Mouse (Mus musculus): ENCODE measurements around the gene Nvl. TPM values are rescaled to one million over a fixed set of nuclear protein-coding genes. Genes with fewer than 3 reads are reported as not detected.

Gene Nvl
- polyA plus RNA-seq, 1 experiment from 2014 or later = 33.0 TPM

DNA sequence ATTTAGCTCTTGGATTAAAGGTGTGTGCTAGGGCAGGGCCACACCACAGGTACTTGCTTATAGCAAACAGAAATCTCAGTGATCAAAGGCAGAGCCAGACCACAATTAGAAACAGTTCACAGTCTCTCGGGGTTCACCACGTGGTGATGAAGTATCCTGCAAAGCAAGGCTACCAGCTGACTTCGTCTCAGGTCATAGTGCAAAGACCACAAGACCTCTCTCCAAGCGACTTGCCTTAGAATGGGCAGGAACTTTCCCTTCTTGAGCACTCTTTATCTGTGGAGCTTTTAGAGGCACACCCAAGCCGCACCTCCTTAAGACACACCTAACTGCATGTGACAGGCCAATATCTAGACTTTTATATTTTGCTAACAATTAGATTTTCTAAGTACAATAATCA, 4.5 kb upstream of the Nvl start:
- Histone ChIP-seq H3K4me1 (replicated peaks; ENCODE audit: control insufficient read depth, insufficient read depth, low read length) (peaks cover 14% of the 10 kb centered on the region), H3K4me3 (ENCODE audit: low read length) (no peak overlapping the region), H3K9ac (ENCODE audit: low read length) (no peak overlapping the region), H3K4me2 (ENCODE audit: low read depth, low read length) (no peak overlapping the region), H3K9me3 (ENCODE audit: control insufficient read depth, low read length) (no peaks in the 10 kb centered on the region), H3K27ac (ENCODE audit: low read length) (no peak overlapping the region), H3K27me3 (ENCODE audit: control insufficient read depth, insufficient read depth, low read depth, low read length) (no peaks in the 10 kb centered on the region), H3K36me3 (ENCODE audit: control insufficient read depth, insufficient read depth, low read length) (no peaks in the 10 kb centered on the region)
- WGBS = 33% methylated on average over 5 of the region's 5 CpGs
- no peak for ATAC-seq (ENCODE audit: low read depth)

DNA sequence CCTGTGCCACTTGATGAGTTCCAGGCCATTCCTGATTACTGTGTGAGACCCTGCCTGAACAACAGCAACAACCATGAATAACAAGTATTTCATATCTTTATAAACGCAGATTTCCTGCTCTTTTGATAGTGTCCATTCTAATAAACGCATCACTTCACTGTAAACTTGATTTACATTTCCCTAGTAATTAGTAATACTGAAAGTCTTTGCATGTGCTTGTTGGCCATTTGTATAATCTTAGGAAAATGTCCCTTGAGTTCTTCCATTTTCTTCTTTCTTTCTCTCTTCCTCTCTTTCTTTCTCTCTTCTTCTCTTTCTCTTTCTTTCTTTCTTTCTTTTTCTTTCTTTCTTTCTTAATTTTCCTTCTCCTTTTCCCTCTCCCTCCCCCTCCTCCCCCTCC, 2.2 kb upstream of the Nvl start:
- no peaks in the 10 kb centered on the region for H3K9me3 ChIP-seq (ENCODE audit: control insufficient read depth, low read length)
- no peak overlapping the region for H3K4me3 ChIP-seq (ENCODE audit: low read length)
- H3K4me2 ChIP-seq (ENCODE audit: low read depth, low read length) = no peak overlapping the region
- H3K27me3 ChIP-seq (ENCODE audit: control insufficient read depth, insufficient read depth, low read depth, low read length) = no peaks in the 10 kb centered on the region
- H3K27ac ChIP-seq (ENCODE audit: low read length) = no peak overlapping the region
- no peaks in the 10 kb centered on the region for H3K36me3 ChIP-seq (ENCODE audit: control insufficient read depth, insufficient read depth, low read length)
- WGBS = 73% methylated on average over 2 of the region's 2 CpGs
- no peak for ATAC-seq (ENCODE audit: low read depth)
- peaks cover 10% of the 10 kb centered on the region for H3K4me1 ChIP-seq (replicated peaks; ENCODE audit: control insufficient read depth, insufficient read depth, low read length)
- no peak overlapping the region for H3K9ac ChIP-seq (ENCODE audit: low read length)

DNA sequence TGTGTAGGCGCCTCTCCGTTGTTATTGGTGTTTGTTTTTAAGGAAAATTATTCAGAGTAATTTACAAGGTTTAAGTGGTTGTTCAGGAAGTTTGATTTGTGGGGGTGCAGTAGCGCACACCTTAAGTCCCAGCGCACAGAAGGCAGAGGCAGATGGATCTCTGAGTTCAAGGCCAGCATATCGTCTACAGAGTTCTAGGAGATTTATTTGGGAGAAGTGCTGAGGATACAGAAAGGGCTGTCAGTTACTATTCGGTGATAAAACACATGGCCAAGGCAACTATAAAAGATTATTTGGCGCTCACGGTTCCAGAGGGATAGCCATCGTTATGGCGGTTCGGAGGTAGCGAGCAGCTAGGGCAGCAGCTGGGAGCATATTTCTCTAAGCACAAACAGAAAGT, 962 bp upstream of the Nvl start:
- peak overlapping the region; percentile 73 for H3K4me2 ChIP-seq (ENCODE audit: low read depth, low read length)
- no peak for ATAC-seq (ENCODE audit: low read depth)
- no peaks in the 10 kb centered on the region for H3K27me3 ChIP-seq (ENCODE audit: control insufficient read depth, insufficient read depth, low read depth, low read length)
- peak overlapping the region; percentile 76 for H3K4me3 ChIP-seq (ENCODE audit: low read length)
- peak overlapping the region; percentile 88 for H3K27ac ChIP-seq (ENCODE audit: low read length)
- peak overlapping the region; percentile 67 for H3K9ac ChIP-seq (ENCODE audit: low read length)
- peaks cover 3% of the 10 kb centered on the region for H3K36me3 ChIP-seq (ENCODE audit: control insufficient read depth, insufficient read depth, low read length)
- peaks cover 10% of the 10 kb centered on the region for H3K4me1 ChIP-seq (replicated peaks; ENCODE audit: control insufficient read depth, insufficient read depth, low read length)
- 11% methylated on average over 12 of the region's 12 CpGs for WGBS
- no peaks in the 10 kb centered on the region for H3K9me3 ChIP-seq (ENCODE audit: control insufficient read depth, low read length)

DNA sequence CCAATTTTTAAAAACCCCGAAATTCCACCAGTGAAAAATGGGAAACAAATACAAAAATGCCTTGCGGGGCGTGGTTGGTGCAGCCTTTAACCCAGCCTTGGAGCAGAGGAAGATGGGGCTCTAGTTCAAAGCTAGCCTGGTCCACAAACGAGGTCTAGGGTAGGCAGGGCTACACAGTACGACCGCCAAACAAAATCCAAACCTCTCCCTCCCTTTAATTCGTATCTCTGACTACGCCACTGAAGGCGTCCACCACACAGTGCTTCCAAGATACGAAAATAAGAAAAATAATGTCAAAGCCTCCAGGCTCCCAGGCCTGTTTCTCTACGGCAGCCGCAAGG, 425 bp downstream of the Nvl start:
- ATAC-seq (ENCODE audit: low read depth) = peak; percentile 32

DNA sequence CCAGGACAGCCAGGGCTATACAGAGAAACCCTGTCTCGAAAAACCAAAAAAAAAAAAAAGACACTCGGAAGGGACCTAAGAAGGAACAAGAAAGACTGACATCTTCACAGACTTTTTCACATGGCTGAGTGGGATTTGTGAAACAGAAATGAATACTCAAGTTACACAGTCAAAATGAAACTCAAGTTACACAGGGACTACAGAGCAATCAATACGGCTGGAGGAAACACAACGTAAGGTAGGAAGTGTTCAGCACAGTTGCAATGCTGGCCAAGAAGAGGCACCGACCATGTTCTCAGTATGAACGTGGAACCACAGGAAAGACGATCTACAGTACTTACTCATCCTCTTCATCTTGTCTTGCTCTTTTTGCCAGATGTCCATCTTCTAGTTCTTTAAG, 5.3 kb downstream of the Nvl start:
- H3K4me3 ChIP-seq (ENCODE audit: low read length) = no peak overlapping the region
- ATAC-seq (ENCODE audit: low read depth) = no peak
- peaks cover 5% of the 10 kb centered on the region for H3K4me1 ChIP-seq (replicated peaks; ENCODE audit: control insufficient read depth, insufficient read depth, low read length)
- H3K4me2 ChIP-seq (ENCODE audit: low read depth, low read length) = no peak overlapping the region
- no peaks in the 10 kb centered on the region for H3K9me3 ChIP-seq (ENCODE audit: control insufficient read depth, low read length)
- no peaks in the 10 kb centered on the region for H3K27me3 ChIP-seq (ENCODE audit: control insufficient read depth, insufficient read depth, low read depth, low read length)
- H3K9ac ChIP-seq (ENCODE audit: low read length) = no peak overlapping the region
- H3K36me3 ChIP-seq (ENCODE audit: control insufficient read depth, insufficient read depth, low read length) = peaks cover 19% of the 10 kb centered on the region
- H3K27ac ChIP-seq (ENCODE audit: low read length) = no peak overlapping the region
- WGBS = 88% methylated on average over 7 of the region's 7 CpGs

More for the DNA sequence above, 425 bp downstream of the Nvl start:
- Histone ChIP-seq H3K9me3 (ENCODE audit: control insufficient read depth, low read length) (no peaks in the 10 kb centered on the region), H3K27me3 (ENCODE audit: control insufficient read depth, insufficient read depth, low read depth, low read length) (no peaks in the 10 kb centered on the region), H3K4me2 (ENCODE audit: low read depth, low read length) (peak overlapping the region; percentile 76), H3K36me3 (ENCODE audit: control insufficient read depth, insufficient read depth, low read length) (peaks cover 7% of the 10 kb centered on the region), H3K4me1 (replicated peaks; ENCODE audit: control insufficient read depth, insufficient read depth, low read length) (peaks cover 10% of the 10 kb centered on the region), H3K4me3 (ENCODE audit: low read length) (peak overlapping the region; percentile 76), H3K9ac (ENCODE audit: low read length) (peak overlapping the region; percentile 67), H3K27ac (ENCODE audit: low read length) (peak overlapping the region; percentile 88)
- 1% methylated on average over 12 of the region's 12 CpGs for WGBS

DNA sequence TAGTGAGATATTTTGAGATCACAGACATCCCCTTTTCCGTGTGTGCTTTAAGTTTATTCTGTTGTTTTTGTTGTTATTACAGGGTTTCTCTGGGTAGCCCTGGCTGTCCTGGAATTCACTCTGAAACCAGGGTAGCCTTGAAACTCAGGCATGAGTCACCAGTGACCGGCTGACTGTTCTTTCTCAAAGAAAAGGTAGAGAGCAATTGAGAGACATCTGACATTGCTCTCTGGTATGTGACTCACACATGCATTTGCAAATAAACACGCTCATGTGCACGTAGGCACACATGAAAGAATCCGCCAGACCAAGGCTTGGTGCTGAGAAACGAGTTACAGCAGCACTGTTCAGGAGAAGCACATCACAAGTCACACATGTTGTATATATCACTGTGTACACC, 12.1 kb downstream of the Nvl start:
- no peaks in the 10 kb centered on the region for H3K9me3 ChIP-seq (ENCODE audit: control insufficient read depth, low read length)
- no peak overlapping the region for H3K27ac ChIP-seq (ENCODE audit: low read length)
- H3K36me3 ChIP-seq (ENCODE audit: control insufficient read depth, insufficient read depth, low read length) = peaks cover 47% of the 10 kb centered on the region
- no peak for ATAC-seq (ENCODE audit: low read depth)
- no peaks in the 10 kb centered on the region for H3K4me1 ChIP-seq (replicated peaks; ENCODE audit: control insufficient read depth, insufficient read depth, low read length)
- H3K27me3 ChIP-seq (ENCODE audit: control insufficient read depth, insufficient read depth, low read depth, low read length) = no peaks in the 10 kb centered on the region
- no peak overlapping the region for H3K4me2 ChIP-seq (ENCODE audit: low read depth, low read length)
- WGBS = 84% methylated on average over 6 of the region's 6 CpGs
- H3K9ac ChIP-seq (ENCODE audit: low read length) = no peak overlapping the region
- no peak overlapping the region for H3K4me3 ChIP-seq (ENCODE audit: low read length)

DNA sequence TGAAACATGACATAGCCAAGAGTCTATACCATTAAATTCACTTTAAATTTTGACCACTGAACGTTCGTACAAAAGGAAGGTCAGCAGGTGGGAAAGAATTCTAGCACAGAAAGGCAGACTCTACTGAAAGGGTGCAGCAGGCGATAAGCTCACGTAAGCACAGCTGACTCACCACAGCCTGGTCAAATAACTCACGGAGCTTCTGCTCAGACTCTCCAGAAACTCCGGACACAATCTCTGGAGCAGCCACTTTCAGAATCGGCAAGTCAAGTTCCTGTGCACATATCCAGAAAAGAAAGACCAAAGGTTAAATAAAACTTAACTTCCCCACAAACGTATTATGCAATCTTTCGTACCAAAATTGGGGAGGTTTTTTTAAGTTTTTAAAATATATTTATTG, 17.2 kb downstream of the Nvl start:
- Histone ChIP-seq H3K9me3 (ENCODE audit: control insufficient read depth, low read length) (no peaks in the 10 kb centered on the region), H3K4me1 (replicated peaks; ENCODE audit: control insufficient read depth, insufficient read depth, low read length) (no peaks in the 10 kb centered on the region), H3K9ac (ENCODE audit: low read length) (no peak overlapping the region), H3K27ac (ENCODE audit: low read length) (no peak overlapping the region), H3K27me3 (ENCODE audit: control insufficient read depth, insufficient read depth, low read depth, low read length) (no peaks in the 10 kb centered on the region), H3K4me3 (ENCODE audit: low read length) (no peak overlapping the region), H3K4me2 (ENCODE audit: low read depth, low read length) (no peak overlapping the region), H3K36me3 (ENCODE audit: control insufficient read depth, insufficient read depth, low read length) (peaks cover 37% of the 10 kb centered on the region)
- no peak for ATAC-seq (ENCODE audit: low read depth)
- WGBS = 92% methylated on average over 9 of the region's 9 CpGs

DNA sequence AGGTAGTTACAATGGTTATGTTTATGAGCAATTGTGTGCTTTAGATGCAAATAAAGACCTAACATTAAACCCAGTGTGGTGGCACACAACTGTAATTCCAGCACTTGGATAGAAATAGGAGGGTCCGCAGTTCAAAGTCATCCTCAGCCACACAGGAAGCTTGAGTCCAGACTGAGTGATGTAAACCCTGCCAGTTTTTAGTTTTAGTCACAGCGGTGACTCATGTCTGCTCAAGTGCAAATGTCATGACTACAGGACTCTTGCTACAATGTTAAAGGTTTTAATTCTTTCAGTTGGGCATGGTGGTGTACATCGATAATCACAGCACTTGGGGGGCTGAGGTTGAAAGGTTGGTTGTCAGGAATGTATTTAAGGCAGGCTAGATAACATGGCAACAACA, 18.1 kb downstream of the Nvl start:
- no peak for ATAC-seq (ENCODE audit: low read depth)
- H3K4me2 ChIP-seq (ENCODE audit: low read depth, low read length) = no peak overlapping the region
- H3K27me3 ChIP-seq (ENCODE audit: control insufficient read depth, insufficient read depth, low read depth, low read length) = no peaks in the 10 kb centered on the region
- peaks cover 37% of the 10 kb centered on the region for H3K36me3 ChIP-seq (ENCODE audit: control insufficient read depth, insufficient read depth, low read length)
- 95% methylated on average over 3 of the region's 3 CpGs for WGBS
- no peak overlapping the region for H3K9ac ChIP-seq (ENCODE audit: low read length)
- H3K9me3 ChIP-seq (ENCODE audit: control insufficient read depth, low read length) = no peaks in the 10 kb centered on the region
- H3K4me3 ChIP-seq (ENCODE audit: low read length) = no peak overlapping the region
- no peaks in the 10 kb centered on the region for H3K4me1 ChIP-seq (replicated peaks; ENCODE audit: control insufficient read depth, insufficient read depth, low read length)
- no peak overlapping the region for H3K27ac ChIP-seq (ENCODE audit: low read length)

DNA sequence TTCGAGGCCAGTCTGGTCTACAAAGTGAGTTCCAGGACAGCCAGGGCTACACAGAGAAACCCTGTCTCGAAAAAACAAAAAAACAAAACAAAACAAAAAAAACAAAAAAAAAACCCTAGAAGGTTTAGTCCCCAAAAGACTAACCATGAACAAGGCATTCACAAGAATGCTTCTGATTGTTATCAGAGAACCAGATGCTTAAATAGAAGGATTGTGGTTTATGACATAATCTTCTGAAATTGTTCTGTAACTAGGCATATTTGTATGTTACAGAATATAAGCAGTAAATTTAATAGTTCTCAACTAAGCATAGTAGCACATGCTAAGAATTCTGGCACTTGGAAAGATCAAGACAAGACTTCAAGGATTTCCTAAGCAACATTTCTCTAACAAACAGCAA, 19.9 kb downstream of the Nvl start:
- no peaks in the 10 kb centered on the region for H3K4me1 ChIP-seq (replicated peaks; ENCODE audit: control insufficient read depth, insufficient read depth, low read length)
- H3K4me3 ChIP-seq (ENCODE audit: low read length) = no peak overlapping the region
- H3K27ac ChIP-seq (ENCODE audit: low read length) = no peak overlapping the region
- H3K9ac ChIP-seq (ENCODE audit: low read length) = no peak overlapping the region
- peaks cover 34% of the 10 kb centered on the region for H3K36me3 ChIP-seq (ENCODE audit: control insufficient read depth, insufficient read depth, low read length)
- no peaks in the 10 kb centered on the region for H3K27me3 ChIP-seq (ENCODE audit: control insufficient read depth, insufficient read depth, low read depth, low read length)
- no peak for ATAC-seq (ENCODE audit: low read depth)
- no peak overlapping the region for H3K4me2 ChIP-seq (ENCODE audit: low read depth, low read length)
- WGBS = 93% methylated on average over 2 of the region's 2 CpGs
- no peaks in the 10 kb centered on the region for H3K9me3 ChIP-seq (ENCODE audit: control insufficient read depth, low read length)

DNA sequence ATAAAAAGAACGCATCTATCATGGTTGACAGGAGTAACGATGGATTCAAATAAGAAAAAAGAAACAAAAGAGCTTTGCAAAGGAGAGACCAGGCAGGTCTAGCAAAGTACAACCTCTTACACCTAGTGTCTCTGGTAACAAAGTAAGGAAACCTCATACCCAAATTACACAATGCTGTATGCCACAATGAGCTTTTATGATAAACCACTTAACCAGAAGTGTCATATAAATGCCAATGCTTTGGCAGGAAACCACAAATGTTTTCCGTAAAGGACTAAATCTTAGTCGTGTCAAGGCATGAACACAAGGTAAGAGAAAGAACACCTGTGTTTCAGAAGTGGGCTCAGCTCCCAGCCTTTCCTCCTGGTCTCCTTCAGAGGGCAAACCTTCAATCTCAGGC, 26.9 kb downstream of the Nvl start:
- peaks cover 26% of the 10 kb centered on the region for H3K36me3 ChIP-seq (ENCODE audit: control insufficient read depth, insufficient read depth, low read length)
- no peak for ATAC-seq (ENCODE audit: low read depth)

More for the DNA sequence above, 26.9 kb downstream of the Nvl start:
- Histone ChIP-seq H3K9ac (ENCODE audit: low read length) (no peak overlapping the region), H3K4me1 (replicated peaks; ENCODE audit: control insufficient read depth, insufficient read depth, low read length) (no peaks in the 10 kb centered on the region), H3K9me3 (ENCODE audit: control insufficient read depth, low read length) (no peaks in the 10 kb centered on the region), H3K4me2 (ENCODE audit: low read depth, low read length) (no peak overlapping the region), H3K27ac (ENCODE audit: low read length) (no peak overlapping the region), H3K27me3 (ENCODE audit: control insufficient read depth, insufficient read depth, low read depth, low read length) (no peaks in the 10 kb centered on the region), H3K4me3 (ENCODE audit: low read length) (no peak overlapping the region)
- 92% methylated on average over 4 of the region's 4 CpGs for WGBS
